Mouse (Mus musculus) spleen, postnatal 10 days (tissue): ENCODE results near the gene Sema5b.
A peak's percentile ranks its signal among the peaks of the same experiment; 100 is the strongest.

Source experiments
- DNase-seq, 2 experiments: peaks; one replicate each; pipeline ENCODE4 v3.0.0; 2021 to 2022; ENCODE audit warnings: low spot score in 2 of 2

Gene Sema5b

GRCm38 (mm10) chr16:35593474-35593873 lies 52.5 kb downstream of the Sema5b start:
- peak in 1 of 2 experiments; percentile 19 for DNase-seq

- no peak for DNase-seq
These were observed 55.3 kb downstream of the Sema5b start for GRCm38 (mm10) chr16:35596241-35596640.

GRCm38 (mm10) chr16:35596661-35597350 lies 55.9 kb downstream of the Sema5b start:
- no peak for DNase-seq

- no peak for DNase-seq
These were observed 57.0 kb downstream of the Sema5b start for GRCm38 (mm10) chr16:35597991-35598390.

GRCm38 (mm10) chr16:35598802-35599201 lies 57.9 kb downstream of the Sema5b start:
- DNase-seq, result no peak

- no peak for DNase-seq
These were observed 59.3 kb downstream of the Sema5b start for GRCm38 (mm10) chr16:35600282-35600681.

GRCm38 (mm10) chr16:35601426-35601825 lies 60.5 kb downstream of the Sema5b start:
- no peak for DNase-seq

GRCm38 (mm10) chr16:35602529-35602928 lies 61.6 kb downstream of the Sema5b start:
- DNase-seq, result no peak

GRCm38 (mm10) chr16:35603729-35604522 lies 63.0 kb downstream of the Sema5b start:
- no peak for DNase-seq

- DNase-seq, result no peak
These were observed 66.3 kb downstream of the Sema5b start for GRCm38 (mm10) chr16:35607250-35607649.

- no peak for DNase-seq
These were observed 67.3 kb downstream of the Sema5b start for GRCm38 (mm10) chr16:35608244-35608643.

- no peak for DNase-seq
These were observed 68.6 kb downstream of the Sema5b start for GRCm38 (mm10) chr16:35609561-35609960.

GRCm38 (mm10) chr16:35613851-35614804 lies 73.2 kb downstream of the Sema5b start:
- no peak for DNase-seq

- DNase-seq, result no peak
These were observed 76.8 kb downstream of the Sema5b start for GRCm38 (mm10) chr16:35617732-35618131.

- no peak for DNase-seq
These were observed 82.1 kb downstream of the Sema5b start for GRCm38 (mm10) chr16:35623026-35623425.

- DNase-seq, result no peak
These were observed 83.0 kb downstream of the Sema5b start for GRCm38 (mm10) chr16:35623986-35624385.

GRCm38 (mm10) chr16:35624877-35625276 lies 83.9 kb downstream of the Sema5b start:
- no peak for DNase-seq

GRCm38 (mm10) chr16:35625286-35626020 lies 84.5 kb downstream of the Sema5b start:
- no peak for DNase-seq

- peak; percentile 53 to 81 for DNase-seq
These were observed 87.2 kb downstream of the Sema5b start for GRCm38 (mm10) chr16:35627992-35628607.

GRCm38 (mm10) chr16:35630470-35631183 lies 89.7 kb downstream of the Sema5b start:
- no peak for DNase-seq
